Mouse (Mus musculus): ENCODE measurements around the gene Ppp4r1. TPM values are rescaled to one million over a fixed set of nuclear protein-coding genes. Genes with fewer than 3 reads are reported as not detected.

Ppp4r1 gene
- polyA plus RNA-seq, 1 experiment from 2014 or later, result 17.9 TPM

- H3K27ac ChIP-seq, result no peak overlapping the region
- H3K4me2 ChIP-seq, result no peak overlapping the region
- no peak for ATAC-seq
- WGBS (ENCODE audit: insufficient replicate concordance), result 85% methylated on average over 10 of the region's 10 CpGs
- H3K9me3 ChIP-seq (replicated peaks), result no peaks in the 10 kb centered on the region
- H3K27me3 ChIP-seq (replicated peaks), result no peaks in the 10 kb centered on the region
- 0 out of 2 replicates have a peak, but pooled peaks cover 5% of the 10 kb centered on the region for H3K4me1 ChIP-seq
- no peak overlapping the region for H3K9ac ChIP-seq
- peaks cover 76% of the 10 kb centered on the region for H3K36me3 ChIP-seq
- H3K4me3 ChIP-seq, result no peak overlapping the region
These were observed 41.9 kb downstream of the Ppp4r1 start for GRCm38 (mm10) chr17:65824246-65824645.

- Histone ChIP-seq H3K9ac (no peak overlapping the region), H3K27ac (no peak overlapping the region), H3K36me3 (peaks cover 84% of the 10 kb centered on the region), H3K4me2 (no peak overlapping the region), H3K4me1 (0 out of 2 replicates have a peak, but pooled peaks cover 5% of the 10 kb centered on the region), H3K9me3 (replicated peaks) (no peaks in the 10 kb centered on the region), H3K4me3 (no peak overlapping the region), H3K27me3 (replicated peaks) (no peaks in the 10 kb centered on the region)
- ATAC-seq, result no peak
- 48% methylated on average over 9 of the region's 9 CpGs for WGBS (ENCODE audit: insufficient replicate concordance)
These were observed 43.9 kb downstream of the Ppp4r1 start for GRCm38 (mm10) chr17:65826257-65826656.

GRCm38 (mm10) chr17:65827119-65827840, 44.9 kb downstream of the Ppp4r1 start:
- no peak overlapping the region for H3K27ac ChIP-seq

GRCm38 (mm10) chr17:65827904-65828303, 45.5 kb downstream of the Ppp4r1 start:
- WGBS (ENCODE audit: insufficient replicate concordance), result 87% methylated on average over 5 of the region's 5 CpGs
- peaks cover 86% of the 10 kb centered on the region for H3K36me3 ChIP-seq
- no peak for ATAC-seq
- H3K9ac ChIP-seq, result no peak overlapping the region
- H3K27ac ChIP-seq, result no peak overlapping the region
- no peak overlapping the region for H3K4me2 ChIP-seq
- H3K9me3 ChIP-seq (replicated peaks), result no peaks in the 10 kb centered on the region
- H3K4me3 ChIP-seq, result no peak overlapping the region
- H3K4me1 ChIP-seq, result 0 out of 2 replicates have a peak, but pooled peaks cover 5% of the 10 kb centered on the region
- no peaks in the 10 kb centered on the region for H3K27me3 ChIP-seq (replicated peaks)

More at GRCm38 (mm10) chr17:65827119-65827840, 44.9 kb downstream of the Ppp4r1 start:
- H3K9ac ChIP-seq, result 0 out of 2 replicates have a peak overlapping the region, but pooled peaks have one; percentile 12
- H3K4me1 ChIP-seq, result 0 out of 2 replicates have a peak, but pooled peaks cover 5% of the 10 kb centered on the region
- no peak overlapping the region for H3K4me2 ChIP-seq
- no peak overlapping the region for H3K4me3 ChIP-seq
- H3K9me3 ChIP-seq (replicated peaks), result no peaks in the 10 kb centered on the region
- peaks cover 86% of the 10 kb centered on the region for H3K36me3 ChIP-seq
- WGBS (ENCODE audit: insufficient replicate concordance), result 83% methylated on average over 16 of the region's 16 CpGs
- no peak for ATAC-seq
- no peaks in the 10 kb centered on the region for H3K27me3 ChIP-seq (replicated peaks)

GRCm38 (mm10) chr17:65828951-65829350, 46.6 kb downstream of the Ppp4r1 start:
- Histone ChIP-seq H3K27ac (no peak overlapping the region), H3K27me3 (replicated peaks) (no peaks in the 10 kb centered on the region), H3K4me2 (no peak overlapping the region), H3K9ac (no peak overlapping the region), H3K4me3 (no peak overlapping the region), H3K36me3 (peaks cover 91% of the 10 kb centered on the region), H3K9me3 (replicated peaks) (no peaks in the 10 kb centered on the region), H3K4me1 (0 out of 2 replicates have a peak, but pooled peaks cover 5% of the 10 kb centered on the region)
- no peak for ATAC-seq
- WGBS (ENCODE audit: insufficient replicate concordance), result 89% methylated on average over 11 of the region's 11 CpGs

- Histone ChIP-seq H3K4me3 (no peak overlapping the region), H3K27me3 (replicated peaks) (no peaks in the 10 kb centered on the region), H3K4me1 (0 out of 2 replicates have a peak, but pooled peaks cover 5% of the 10 kb centered on the region), H3K36me3 (peaks cover 89% of the 10 kb centered on the region), H3K4me2 (no peak overlapping the region), H3K27ac (no peak overlapping the region), H3K9ac (no peak overlapping the region), H3K9me3 (replicated peaks) (no peaks in the 10 kb centered on the region)
- ATAC-seq, result no peak
- 90% methylated on average over 13 of the region's 13 CpGs for WGBS (ENCODE audit: insufficient replicate concordance)
These were observed 48.0 kb downstream of the Ppp4r1 start for GRCm38 (mm10) chr17:65830216-65830863.

GRCm38 (mm10) chr17:65833891-65834290, 51.5 kb downstream of the Ppp4r1 start:
- Histone ChIP-seq H3K36me3 (peaks cover 97% of the 10 kb centered on the region), H3K4me2 (no peak overlapping the region), H3K9me3 (replicated peaks) (no peaks in the 10 kb centered on the region), H3K27me3 (replicated peaks) (no peaks in the 10 kb centered on the region), H3K27ac (no peak overlapping the region), H3K4me3 (no peak overlapping the region), H3K9ac (no peak overlapping the region), H3K4me1 (no peaks in the 10 kb centered on the region)
- 89% methylated on average over 3 of the region's 3 CpGs for WGBS (ENCODE audit: insufficient replicate concordance)
- no peak for ATAC-seq

GRCm38 (mm10) chr17:65836746-65837145, 54.4 kb downstream of the Ppp4r1 start:
- Histone ChIP-seq H3K36me3 (peaks cover 97% of the 10 kb centered on the region), H3K9ac (no peak overlapping the region), H3K4me3 (no peak overlapping the region), H3K27me3 (replicated peaks) (no peaks in the 10 kb centered on the region), H3K4me2 (no peak overlapping the region), H3K4me1 (no peaks in the 10 kb centered on the region), H3K9me3 (replicated peaks) (no peaks in the 10 kb centered on the region), H3K27ac (no peak overlapping the region)
- no peak for ATAC-seq
- WGBS (ENCODE audit: insufficient replicate concordance), result 81% methylated on average over 3 of the region's 3 CpGs

GRCm38 (mm10) chr17:65839541-65840256, 57.3 kb downstream of the Ppp4r1 start:
- no peak overlapping the region for H3K4me2 ChIP-seq
- H3K36me3 ChIP-seq, result peaks cover 98% of the 10 kb centered on the region
- no peaks in the 10 kb centered on the region for H3K27me3 ChIP-seq (replicated peaks)
- H3K27ac ChIP-seq, result no peak overlapping the region
- no peak overlapping the region for H3K4me3 ChIP-seq
- no peaks in the 10 kb centered on the region for H3K4me1 ChIP-seq
- WGBS (ENCODE audit: insufficient replicate concordance), result 79% methylated on average over 7 of the region's 7 CpGs
- ATAC-seq, result no peak
- no peak overlapping the region for H3K9ac ChIP-seq
- H3K9me3 ChIP-seq (replicated peaks), result no peaks in the 10 kb centered on the region

- ATAC-seq, result no peak
- H3K9me3 ChIP-seq (replicated peaks), result no peaks in the 10 kb centered on the region
- 85% methylated on average over 10 of the region's 10 CpGs for WGBS (ENCODE audit: insufficient replicate concordance)
These were observed 60.5 kb downstream of the Ppp4r1 start for GRCm38 (mm10) chr17:65842669-65843381.

GRCm38 (mm10) chr17:65845423-65845822, 63.0 kb downstream of the Ppp4r1 start:
- H3K27me3 ChIP-seq (replicated peaks), result no peaks in the 10 kb centered on the region
- no peak overlapping the region for H3K4me3 ChIP-seq
- H3K9me3 ChIP-seq (replicated peaks), result no peaks in the 10 kb centered on the region
- no peak for ATAC-seq
- H3K27ac ChIP-seq, result no peak overlapping the region
- no peak overlapping the region for H3K9ac ChIP-seq
- H3K4me1 ChIP-seq, result no peaks in the 10 kb centered on the region
- 81% methylated on average over 6 of the region's 6 CpGs for WGBS (ENCODE audit: insufficient replicate concordance)
- H3K36me3 ChIP-seq, result peaks cover 89% of the 10 kb centered on the region
- no peak overlapping the region for H3K4me2 ChIP-seq

More at GRCm38 (mm10) chr17:65842669-65843381, 60.5 kb downstream of the Ppp4r1 start:
- H3K36me3 ChIP-seq, result peaks cover 91% of the 10 kb centered on the region
- H3K27ac ChIP-seq, result no peak overlapping the region
- H3K27me3 ChIP-seq (replicated peaks), result no peaks in the 10 kb centered on the region
- no peak overlapping the region for H3K4me2 ChIP-seq
- no peak overlapping the region for H3K9ac ChIP-seq
- no peak overlapping the region for H3K4me3 ChIP-seq
- H3K4me1 ChIP-seq, result no peaks in the 10 kb centered on the region

Data from liver, embryonic 12.5 days (tissue).